Mouse (Mus musculus): Measurements from ENCODE around the gene Zfp942. TPM values are rescaled to one million over a fixed set of nuclear protein-coding genes. Genes with fewer than 3 reads are reported as not detected.

Zfp942 gene
- total RNA-seq (2022) = 10 to 100 TPM; 14.2 to 17.9 (median 16.6) TPM

GRCm38 (mm10) chr17:21962107-21962907 is at the start of gene Zfp942, which contains the start of gene Zfp943:
Zfp942 (minus strand) TSS chr17:21962464.
Zfp943 (plus strand) TSS chr17:21962552.
- DNase-seq (ENCODE audit: low spot score in 2 of 2) = peak; percentile 61 to 73

GRCm38 (mm10) chr17:21963302-21963701 is 1.0 kb upstream of the Zfp942 start:
- no peak for DNase-seq (ENCODE audit: low spot score in 2 of 2)

DNA sequence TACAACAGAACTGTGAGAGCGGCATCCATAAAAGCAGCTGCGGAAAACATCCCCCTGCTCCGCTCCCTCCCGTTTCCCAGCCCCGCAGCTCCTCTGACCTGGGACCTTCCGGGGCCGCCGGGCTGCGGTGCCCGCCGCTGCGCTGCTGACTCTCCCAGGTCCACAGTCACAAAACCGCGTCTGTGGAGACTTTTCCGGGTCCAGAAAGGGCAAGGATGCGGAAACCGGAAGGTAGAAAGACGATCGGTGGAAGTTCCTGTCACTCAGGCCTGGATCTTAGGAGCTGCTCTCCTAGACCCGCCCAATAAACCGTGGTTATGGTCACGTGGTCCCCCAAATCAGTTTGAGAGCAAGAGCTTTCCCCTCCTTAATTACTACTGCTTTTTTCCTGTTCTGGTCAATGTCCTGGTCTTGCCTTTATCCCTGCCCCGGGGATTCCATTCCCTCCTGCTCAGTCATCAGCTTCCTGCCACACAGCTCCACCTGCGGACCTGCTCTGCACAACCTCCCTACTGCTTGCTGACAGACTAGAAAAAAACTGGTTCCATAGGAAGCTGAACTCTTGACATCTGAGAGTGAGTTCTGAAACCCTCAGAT is 52.7 kb downstream of the Zfp942 start, which contains the start of gene Zfp995:
Gene Zfp995 (minus strand): TSS at position 471 of the 597 bp plus-strand sequence.
- DNase-seq (ENCODE audit: low spot score in 2 of 2) = peak; percentile 50 to 65

GRCm38 (mm10) chr17:21909039-21909438 is 53.2 kb downstream of the Zfp942 start:
- no peak for DNase-seq (ENCODE audit: low spot score in 2 of 2)

Other genes starting within 250 kb of the Zfp942 start
- gene Zfp229, start 231.7 kb downstream of the Zfp942 start, total RNA-seq (2022) = 1 to 10 TPM; 4.8 to 6.6 (median 5.2) TPM
- gene Zfp820, start 116.7 kb downstream of the Zfp942 start, total RNA-seq (2022) = under 1 TPM; 0.47 to 0.85 (median 0.56) TPM
- 1 to 10 TPM; 4.5 to 7.4 (median 6.1) TPM for gene Zfp995, start 52.5 kb downstream of the Zfp942 start, total RNA-seq (2022)
- gene Zfp943, start 88 bp upstream of the Zfp942 start, total RNA-seq (2022) = 10 to 100 TPM; 20.5 to 24.4 (median 21.1) TPM
- under 1 TPM; 0.59 to 0.91 (median 0.86) TPM for gene Zfp947, start 203.7 kb upstream of the Zfp942 start, total RNA-seq (2022)